Mouse (Mus musculus) hindbrain, embryonic 11.5 days (tissue): ENCODE measurements around the gene Ebi3. TPM values are rescaled to one million over a fixed set of nuclear protein-coding genes. Genes with fewer than 3 reads are reported as not detected.
A peak's percentile ranks its signal among the peaks of the same experiment; 100 is the strongest.
"Not testable (repeated sequence)": the region's sequence is repeated elsewhere in the genome, so short reads cannot be mapped to it uniquely, and the experiment has no call there.

ENCODE experiments used
- ATAC-seq: fragments of 200-750 bp; cut with Nextera tagmentation; 2 replicates; pipeline ENCODE4 v1.8.0; 2017; ENCODE audit warnings: mild to moderate bottlenecking, moderate TSS enrichment, moderate library complexity; ENCODE audit not compliant: low FRiP score
- DNase-seq: peaks from one replicate; pipeline ENCODE4 v3.0.0-alpha.2; 2015; ENCODE audit warnings: low spot score
- H3K27ac ChIP-seq: fragments of 300-500 bp; sonication (generic); 2 replicates; pipeline ENCODE4 v1.5.1; 2014; ENCODE audit warnings: mild to moderate bottlenecking, low read depth, low read length
- H3K27me3 ChIP-seq: fragments of 300-500 bp; sonication (generic); 2 replicates; pipeline ENCODE4 v1.6.1; 2014; ENCODE audit warnings: mild to moderate bottlenecking, low read length, moderate library complexity, mixed read lengths; ENCODE audit not compliant: control insufficient read depth, insufficient read depth
- H3K36me3 ChIP-seq: fragments of 300-500 bp; sonication (generic); 2 replicates; pipeline ENCODE4 v1.6.1; 2014; ENCODE audit warnings: mild to moderate bottlenecking, low read length, moderate library complexity, mixed read lengths; ENCODE audit not compliant: control insufficient read depth, insufficient read depth
- H3K4me1 ChIP-seq: fragments of 300-500 bp; sonication (generic); replicated peaks from 2 replicates; pipeline ENCODE4 v1.6.1; 2014; ENCODE audit warnings: low read length, mixed read lengths; ENCODE audit not compliant: control insufficient read depth, insufficient read depth
- H3K4me2 ChIP-seq: fragments of 300-500 bp; sonication (generic); replicated peaks from 2 replicates; pipeline ENCODE4 v1.6.1; 2014; ENCODE audit warnings: mild to moderate bottlenecking, low read depth, low read length
- H3K4me3 ChIP-seq: fragments of 300-500 bp; sonication (generic); 2 replicates; pipeline ENCODE4 v1.5.1; 2014; ENCODE audit warnings: low read depth, low read length
- H3K9ac ChIP-seq: fragments of 300-500 bp; sonication (generic); 2 replicates; pipeline ENCODE4 v1.6.1; 2014; ENCODE audit warnings: low read depth, low read length
- H3K9me3 ChIP-seq: fragments of 300-500 bp; sonication (generic); 2 replicates; pipeline ENCODE4 v1.6.1; 2016; ENCODE audit warnings: low read length; ENCODE audit not compliant: control insufficient read depth
- WGBS: fragments of 180-500 bp; shearing (Covaris S2); extraction: QIAGEN DNeasy Blood & Tissue Kit; methylation state at CpG from one replicate; pipeline ENCODE4 v1.1.7; 2014; 5-methylcytosine and 5-hydroxymethylcytosine counted together
- polyA plus RNA-seq: library from polyadenylated mRNA; unstranded; fragments of >200 nt; fragmentation: Nextera tagmentation; extraction: Ambion mirVana; gene quantifications from 2 replicates; pipeline ENCODE4 v1.2.1, GENCODE M21; 2014

The Ebi3 gene
- polyA plus RNA-seq, 1 experiment from 2014 or later = 2.2 TPM

GRCm38 (mm10) chr17:55944387-55944865 lies 8.0 kb upstream of the Ebi3 start:
- H3K4me2 ChIP-seq = peak overlapping the region; percentile 82
- H3K27me3 ChIP-seq, ATAC-seq, H3K36me3 ChIP-seq, H3K9me3 ChIP-seq, H3K9ac ChIP-seq, H3K4me1 ChIP-seq: not testable (repeated sequence)
- 37% methylated on average over 10 of the region's 10 CpGs for WGBS
- 0 out of 2 replicates have a peak overlapping the region, but pooled peaks have one; percentile 45 for H3K27ac ChIP-seq
- peak; percentile 49 for DNase-seq
- H3K4me3 ChIP-seq = peak overlapping the region; percentile 44

- Histone ChIP-seq H3K9ac (peak overlapping the region; percentile 56), H3K4me2 (peak overlapping the region; percentile 82), H3K27ac (peak overlapping the region; percentile 65), H3K4me3 (peak overlapping the region; percentile 44)
- DNase-seq (peak; percentile 73), ATAC-seq (peak; percentile 98)
- not testable (repeated sequence) for H3K9me3 ChIP-seq, H3K4me1 ChIP-seq, H3K36me3 ChIP-seq, H3K27me3 ChIP-seq
- under 1% methylated on average over 46 of the region's 56 CpGs for WGBS
These were observed 7.4 kb upstream of the Ebi3 start for GRCm38 (mm10) chr17:55944866-55945682.

- DNase-seq (no peak), ATAC-seq (no peak)
- Histone ChIP-seq H3K27me3 (no peaks in the 10 kb centered on the region), H3K27ac (no peak overlapping the region), H3K9me3 (no peaks in the 10 kb centered on the region; the same call in 1 of the 2 replicates), H3K36me3 (no peaks in the 10 kb centered on the region), H3K4me3 (peak overlapping the region; percentile 44), H3K9ac (peak overlapping the region; percentile 56), H3K4me2 (peak overlapping the region; percentile 82), H3K4me1 (no peaks in the 10 kb centered on the region)
- 30% methylated on average over 5 of the region's 5 CpGs for WGBS
These were observed 6.7 kb upstream of the Ebi3 start for GRCm38 (mm10) chr17:55945696-55946095.

- H3K36me3 ChIP-seq = no peaks in the 10 kb centered on the region
- no peak overlapping the region for H3K4me2 ChIP-seq
- 85% methylated on average over 4 of the region's 4 CpGs for WGBS
- no peak overlapping the region for H3K4me3 ChIP-seq
- no peaks in the 10 kb centered on the region for H3K9me3 ChIP-seq
- no peak for ATAC-seq
- no peak overlapping the region for H3K9ac ChIP-seq
- H3K27ac ChIP-seq = no peak overlapping the region
- H3K4me1 ChIP-seq = no peaks in the 10 kb centered on the region
- no peaks in the 10 kb centered on the region for H3K27me3 ChIP-seq
- DNase-seq = no peak
These were observed 3.8 kb upstream of the Ebi3 start for GRCm38 (mm10) chr17:55948647-55949046.

GRCm38 (mm10) chr17:55949400-55949799 lies 3.0 kb upstream of the Ebi3 start, which contains the start of gene Zfp119b:
Gene Zfp119b, minus strand, starts transcription at chr17:55949500.
- Histone ChIP-seq H3K27ac (no peak within 1 kb of the TSS), H3K4me2 (no peak within 1 kb of the TSS), H3K9me3 (no peaks in the 10 kb centered on the region), H3K4me1 (no peaks in the 10 kb centered on the region), H3K27me3 (no peaks in the 10 kb centered on the region), H3K9ac (no peak within 1 kb of the TSS), H3K4me3 (no peak within 1 kb of the TSS), H3K36me3 (no peaks in the 10 kb centered on the region)
- 86% methylated on average over 2 of the region's 2 CpGs for WGBS
- DNase-seq (no peak), ATAC-seq (no peak)

- DNase-seq = no peak
- H3K4me1 ChIP-seq = no peaks in the 10 kb centered on the region
- no peaks in the 10 kb centered on the region for H3K9me3 ChIP-seq
- no peak overlapping the region for H3K27ac ChIP-seq
- ATAC-seq = no peak
- WGBS = 82% methylated on average over 9 of the region's 9 CpGs
- H3K4me2 ChIP-seq = no peak overlapping the region
- no peaks in the 10 kb centered on the region for H3K27me3 ChIP-seq
- no peak overlapping the region for H3K4me3 ChIP-seq
- H3K9ac ChIP-seq = no peak overlapping the region
- no peaks in the 10 kb centered on the region for H3K36me3 ChIP-seq
These were observed 1.8 kb upstream of the Ebi3 start for GRCm38 (mm10) chr17:55950601-55951000.

- no peak for ATAC-seq
- no peak for DNase-seq
- H3K9me3 ChIP-seq = no peaks in the 10 kb centered on the region
- H3K36me3 ChIP-seq = no peaks in the 10 kb centered on the region
- 0 out of 2 replicates have a peak, but pooled peaks cover 2% of the 10 kb centered on the region for H3K4me1 ChIP-seq
- no peak overlapping the region for H3K4me2 ChIP-seq
- H3K27me3 ChIP-seq = no peaks in the 10 kb centered on the region
- no peak overlapping the region for H3K9ac ChIP-seq
- H3K27ac ChIP-seq = no peak overlapping the region
- no peak overlapping the region for H3K4me3 ChIP-seq
These were observed 399 bp upstream of the Ebi3 start for GRCm38 (mm10) chr17:55952041-55952440.

GRCm38 (mm10) chr17:55953751-55954150 lies 1.3 kb downstream of the Ebi3 start:
- peaks cover 2% of the 10 kb centered on the region; the same call in 1 of the 2 replicates for H3K4me1 ChIP-seq
- H3K9me3 ChIP-seq = no peaks in the 10 kb centered on the region
- no peak overlapping the region for H3K9ac ChIP-seq
- H3K4me2 ChIP-seq = no peak overlapping the region
- no peaks in the 10 kb centered on the region for H3K36me3 ChIP-seq
- ATAC-seq (no peak), DNase-seq (no peak)
- H3K27me3 ChIP-seq = no peaks in the 10 kb centered on the region
- H3K27ac ChIP-seq = no peak overlapping the region
- no peak overlapping the region for H3K4me3 ChIP-seq
- WGBS = 80% methylated on average over 6 of the region's 6 CpGs

- Histone ChIP-seq H3K36me3 (no peaks in the 10 kb centered on the region), H3K4me2 (no peak overlapping the region), H3K27ac (no peak overlapping the region), H3K27me3 (no peaks in the 10 kb centered on the region), H3K4me1 (peaks cover 2% of the 10 kb centered on the region; the same call in 1 of the 2 replicates), H3K9me3 (no peaks in the 10 kb centered on the region), H3K4me3 (no peak overlapping the region), H3K9ac (no peak overlapping the region)
- DNase-seq (no peak), ATAC-seq (no peak)
- WGBS = 39% methylated on average over 14 of the region's 16 CpGs
These were observed 1.8 kb downstream of the Ebi3 start for GRCm38 (mm10) chr17:55954229-55954628.
